Mouse (Mus musculus) retina, adult 2 months (tissue): ENCODE measurements around the gene Riiad1.

Experiments used
- DNase-seq: peaks from one replicate; pipeline ENCODE4 v3.0.0-alpha.2; 2012; ENCODE audit warnings: low read depth, low spot score

Gene Riiad1

GRCm38 (mm10) chr3:94463926-94464578 is 16.1 kb downstream of the Riiad1 start:
- no peak for DNase-seq

GRCm38 (mm10) chr3:94459834-94460233 is 20.3 kb downstream of the Riiad1 start:
- DNase-seq = no peak

DNA sequence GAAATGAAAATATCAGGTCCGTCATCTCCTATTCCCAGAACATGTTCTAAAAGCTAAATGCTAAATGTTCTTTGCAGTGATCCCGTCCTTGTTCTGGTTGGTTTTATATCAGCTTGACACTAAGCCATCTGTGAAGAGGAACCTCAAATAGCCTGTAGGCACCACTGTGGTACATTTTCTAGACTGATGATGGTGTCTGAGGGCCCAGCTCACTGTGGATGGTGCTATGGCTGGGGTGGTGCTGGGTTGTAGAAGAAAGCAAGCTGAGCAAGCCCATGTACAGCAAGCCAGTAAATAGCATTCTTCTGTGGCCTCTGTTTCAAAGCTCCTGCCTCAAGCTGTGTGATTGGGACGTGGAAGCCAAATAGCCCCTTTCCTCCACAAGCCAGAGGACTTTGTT is 23.1 kb downstream of the Riiad1 start:
- no peak for DNase-seq

GRCm38 (mm10) chr3:94456529-94457000 is 23.6 kb downstream of the Riiad1 start:
- DNase-seq = peak; percentile 73

GRCm38 (mm10) chr3:94449377-94449776 is 30.8 kb downstream of the Riiad1 start:
- no peak for DNase-seq

- DNase-seq = no peak
Observed at GRCm38 (mm10) chr3:94443597-94443964, 36.6 kb downstream of the Riiad1 start, which contains the start of gene Oaz3. Oaz3 (minus strand) TSS chr3:94443915.

- DNase-seq = peak; percentile 85
Observed at GRCm38 (mm10) chr3:94442951-94443596, 37.1 kb downstream of the Riiad1 start, which contains the start of gene Mrpl9. Mrpl9 (plus strand) TSS chr3:94443318.

- DNase-seq = no peak
Observed at GRCm38 (mm10) chr3:94441182-94441581, 39.0 kb downstream of the Riiad1 start.

- DNase-seq = no peak
Observed at GRCm38 (mm10) chr3:94436420-94436819, 43.7 kb downstream of the Riiad1 start.

GRCm38 (mm10) chr3:94434305-94434704 is 45.8 kb downstream of the Riiad1 start:
- no peak for DNase-seq

GRCm38 (mm10) chr3:94430980-94431379 is 49.2 kb downstream of the Riiad1 start:
- DNase-seq = no peak
